Mouse (Mus musculus) granulocyte monocyte progenitor cell, adult 5-6 weeks (primary cell): Measurements from ENCODE around the gene Rd3l. TPM values are rescaled to one million over a fixed set of nuclear protein-coding genes. Genes with fewer than 3 reads are reported as not detected.

ENCODE experiments used
- ATAC-seq: replicated peaks from 2 replicates; pipeline ENCODE4 v1.8.0; 2016; ENCODE audit warnings: mild to moderate bottlenecking, moderate TSS enrichment, inconsistent platforms; ENCODE audit not compliant: poor library complexity, severe bottlenecking
- total RNA-seq, 2 experiments: library from RNA; stranded (forward) in 1 of 2; stranded (reverse) in 1 of 2; fragments of 200-712, 200-1000 nt in 1 of 2; fragments of >200 nt in 1 of 2; fragmentation: Nextera tagmentation in 1 of 2; gene quantifications; 2 replicates each; pipeline ENCODE4 v1.2.3; 2014 to 2017

The Rd3l gene
- total RNA-seq, 2 experiments from 2014 or later = not detected

DNA sequence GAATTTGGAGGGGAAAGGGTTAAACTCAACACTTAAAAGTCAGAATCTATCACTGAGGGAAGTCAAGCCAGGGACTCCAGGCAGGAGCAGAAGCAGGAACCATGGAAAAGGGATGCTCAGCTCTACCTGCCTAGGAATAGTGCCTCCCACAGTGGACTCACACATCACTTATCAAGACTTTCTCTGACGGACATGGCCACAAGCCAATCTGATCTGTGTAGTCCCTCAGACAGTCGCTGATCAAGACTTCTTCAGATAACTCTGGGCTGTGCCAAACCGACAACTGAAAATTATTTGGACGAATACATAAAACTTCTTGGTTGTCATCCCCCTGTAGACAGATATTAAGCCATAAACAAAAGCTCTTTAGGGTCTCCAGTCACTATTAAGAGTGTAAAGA, 11.0 kb downstream of the Rd3l start:
- ATAC-seq = no peak

DNA sequence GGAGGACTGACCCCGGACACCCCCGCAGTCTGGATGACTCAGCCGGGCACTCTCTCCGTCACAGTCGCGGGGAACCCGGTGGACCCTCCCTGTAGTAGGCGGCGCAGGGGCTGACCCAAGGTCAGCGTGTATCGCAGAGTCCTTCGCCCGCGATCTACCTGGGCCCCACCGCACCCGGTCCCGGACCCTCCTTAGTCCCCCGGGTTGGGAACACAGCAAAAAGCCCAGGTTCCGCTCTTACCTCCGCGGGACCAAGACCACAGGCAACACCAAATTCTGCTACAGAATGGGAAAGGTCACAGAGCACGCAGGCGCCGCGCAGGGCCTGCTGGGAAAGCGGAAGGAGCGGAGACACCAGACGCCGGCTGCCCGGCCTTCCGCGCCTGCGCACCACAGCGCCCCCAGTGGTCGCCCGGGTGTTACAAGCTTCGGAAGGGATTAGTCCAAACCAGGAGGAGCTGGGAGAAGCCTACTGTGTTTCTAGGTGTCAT, 14.4 kb downstream of the Rd3l start, which contains the start of gene Atp5mpl:
Gene Atp5mpl, minus strand, starts transcription at position 295 of the 491 bp plus-strand sequence.
- peak; percentile 95 for ATAC-seq

DNA sequence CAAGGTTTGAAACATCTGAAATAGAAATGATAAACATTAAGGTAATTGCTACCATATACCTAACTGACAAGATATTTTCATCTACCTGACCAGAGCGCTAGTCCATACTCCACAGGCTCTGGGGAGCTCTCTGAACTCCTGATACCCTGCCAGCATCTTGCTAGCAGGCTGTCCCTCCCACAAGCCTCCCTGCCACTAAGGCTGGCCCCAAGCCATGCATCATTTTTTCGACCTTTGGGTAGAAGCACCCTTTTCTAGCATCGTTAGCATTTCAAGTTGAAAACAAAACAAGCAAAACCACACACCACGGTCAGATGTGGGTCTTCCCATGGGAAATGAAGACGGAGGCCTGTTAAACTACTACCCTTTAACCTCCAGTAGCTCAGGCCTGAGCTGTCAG, 17.8 kb downstream of the Rd3l start:
- ATAC-seq = no peak

DNA sequence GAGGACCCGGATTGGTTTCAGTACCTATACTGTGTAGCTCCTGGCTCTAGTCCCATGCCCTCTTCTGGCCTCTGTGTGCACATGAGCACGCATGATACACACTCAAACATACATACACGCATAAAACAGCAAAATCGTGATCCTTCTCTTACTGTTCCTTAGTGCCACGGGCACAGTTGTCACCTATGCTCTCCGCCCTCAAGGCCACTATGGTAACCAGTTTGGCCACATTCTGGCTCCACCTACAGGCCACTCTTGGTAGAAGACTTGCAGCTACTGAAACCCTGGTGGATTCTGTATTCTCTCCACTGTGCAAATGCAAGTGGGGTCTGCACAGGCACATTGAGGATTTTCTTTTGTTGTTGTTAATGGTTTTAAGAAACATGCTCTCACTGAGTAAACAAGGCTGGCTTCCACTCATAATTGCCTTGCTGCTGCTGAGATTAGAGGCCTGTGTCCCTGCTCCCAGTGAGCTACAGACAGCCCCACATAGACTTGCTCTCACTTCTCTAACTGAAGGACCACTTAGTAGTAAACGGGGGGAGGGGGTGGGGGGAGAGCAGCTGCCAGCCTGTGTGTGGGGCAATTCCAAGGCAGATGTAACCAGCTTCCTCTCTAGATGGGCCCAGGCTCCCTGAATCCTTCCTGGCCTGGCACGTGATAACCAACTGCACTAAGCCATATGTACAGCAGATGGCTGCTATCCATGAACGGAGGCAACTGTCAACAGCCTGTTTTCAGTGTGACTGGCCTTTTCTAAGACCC, 22.8 kb downstream of the Rd3l start:
- peak; percentile 95 for ATAC-seq

DNA sequence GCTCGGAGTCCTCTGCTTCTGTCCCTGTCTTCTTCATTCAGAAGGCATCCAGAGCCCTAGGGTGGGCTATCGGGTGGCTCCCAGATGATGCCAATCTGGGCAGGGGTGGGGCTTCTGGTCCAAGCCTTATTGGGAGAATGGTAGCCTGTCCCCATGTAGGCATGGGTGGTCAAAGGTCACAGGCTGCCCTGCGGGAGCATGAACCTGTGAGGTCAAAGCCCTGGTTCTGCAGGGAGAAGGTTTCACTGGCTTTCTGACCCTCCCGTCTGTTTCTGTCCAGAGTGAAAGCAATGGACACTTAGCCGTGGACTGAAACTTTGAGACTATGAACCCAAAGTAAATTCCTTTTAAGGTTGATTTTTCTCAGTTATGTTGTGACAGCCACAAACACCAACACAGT, 24.9 kb downstream of the Rd3l start:
- ATAC-seq = no peak

DNA sequence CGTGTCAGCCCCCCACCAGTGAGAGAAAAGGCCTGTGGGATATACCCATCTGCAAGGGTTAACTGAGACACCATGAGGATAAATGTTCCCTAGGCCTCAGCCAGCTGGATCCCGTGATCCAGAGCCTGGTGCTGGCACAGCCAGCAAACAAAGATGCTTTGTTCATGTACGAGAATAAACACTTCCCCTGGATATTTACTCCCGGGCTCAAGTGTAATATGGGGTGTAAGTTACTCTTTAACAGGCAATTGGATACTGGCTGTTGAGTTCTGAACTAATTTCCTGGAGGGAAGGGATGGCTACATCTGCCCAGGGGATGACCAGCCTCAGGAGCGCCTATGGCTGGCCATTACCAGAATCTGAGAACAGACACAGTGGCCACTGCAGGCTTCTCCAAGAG, 29.4 kb downstream of the Rd3l start:
- ATAC-seq = no peak

DNA sequence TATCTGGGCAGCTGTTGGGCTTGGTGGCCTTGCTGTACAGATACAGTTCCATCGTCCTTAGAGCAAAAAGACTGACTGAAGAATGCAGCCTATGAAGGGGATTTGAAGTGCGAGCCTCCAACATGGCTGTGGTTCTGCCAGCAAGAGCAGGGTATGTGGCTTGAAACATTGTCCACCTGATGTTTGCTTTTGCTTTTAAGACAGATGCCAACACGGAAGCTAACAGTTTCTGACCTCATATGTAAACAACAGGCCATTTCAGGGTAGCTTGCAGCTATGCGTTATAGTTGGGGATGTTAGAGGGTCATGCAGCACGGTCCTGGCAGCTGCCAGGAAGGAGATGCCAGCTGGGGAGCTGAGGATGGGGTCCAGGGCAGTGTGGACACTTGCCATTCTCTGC, 30.6 kb downstream of the Rd3l start:
- no peak for ATAC-seq

DNA sequence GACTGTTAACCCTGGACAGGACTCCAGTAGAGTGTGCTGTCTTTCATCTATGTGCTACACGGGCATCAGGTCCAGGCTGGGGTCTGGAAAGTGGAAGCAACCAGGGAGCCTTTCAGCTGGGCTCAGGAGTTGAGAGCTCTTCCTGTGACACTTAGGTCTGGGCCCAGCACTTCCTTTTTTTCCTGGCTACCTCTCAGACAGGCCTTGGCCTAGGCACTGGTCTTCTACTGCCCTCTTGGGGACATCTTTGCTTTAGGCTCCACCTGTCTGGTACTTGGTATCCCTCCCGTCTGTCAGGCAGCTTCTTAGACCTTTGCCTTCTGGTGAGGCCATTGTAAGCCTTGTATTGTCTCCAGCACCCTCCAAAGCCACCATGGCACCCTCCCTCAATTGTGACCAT, 34.4 kb downstream of the Rd3l start:
- peak; percentile 49 for ATAC-seq

DNA sequence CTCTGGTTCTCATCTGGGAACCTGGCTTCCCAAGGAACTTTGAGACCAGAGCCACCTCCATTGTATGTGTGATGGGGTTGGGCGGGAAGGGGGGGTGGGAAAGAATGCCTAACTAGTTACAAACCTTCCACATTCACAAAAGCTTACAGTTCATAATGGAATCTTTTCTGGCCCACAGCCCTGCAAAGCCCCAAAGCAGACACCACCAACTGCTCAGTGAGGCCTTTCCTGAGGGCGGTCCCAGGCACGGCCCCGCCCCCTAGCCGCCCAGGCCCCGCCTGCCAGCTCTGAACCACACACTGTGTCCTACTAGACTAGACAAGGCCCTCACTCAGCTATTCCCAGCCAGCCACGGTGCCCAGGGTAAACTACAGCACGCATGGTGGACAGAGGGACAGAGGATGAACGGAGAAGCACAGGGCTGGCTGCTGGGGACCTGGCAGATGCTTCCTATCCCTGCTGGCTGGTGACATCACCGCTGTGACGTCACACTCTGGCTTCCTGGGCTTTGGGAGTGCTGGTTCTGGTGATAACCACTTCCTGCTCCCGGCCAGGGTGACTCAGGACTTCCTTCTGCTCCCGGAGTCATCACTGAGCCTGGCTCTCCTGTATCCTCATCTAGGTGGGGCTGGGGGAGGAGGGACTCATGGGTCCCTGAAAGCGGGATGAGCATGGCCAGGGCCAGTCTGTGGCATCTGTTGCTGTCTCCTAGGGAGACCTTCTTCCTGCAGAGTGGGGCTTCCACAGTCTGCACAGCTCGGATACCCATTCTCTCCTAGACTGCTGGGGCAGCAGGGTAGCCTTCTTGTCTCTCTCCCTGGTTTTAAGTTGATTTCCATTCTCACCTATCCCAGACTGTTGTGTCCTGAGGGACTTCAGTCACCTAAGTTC, 35.1 kb downstream of the Rd3l start:
- peak; percentile 54 for ATAC-seq

DNA sequence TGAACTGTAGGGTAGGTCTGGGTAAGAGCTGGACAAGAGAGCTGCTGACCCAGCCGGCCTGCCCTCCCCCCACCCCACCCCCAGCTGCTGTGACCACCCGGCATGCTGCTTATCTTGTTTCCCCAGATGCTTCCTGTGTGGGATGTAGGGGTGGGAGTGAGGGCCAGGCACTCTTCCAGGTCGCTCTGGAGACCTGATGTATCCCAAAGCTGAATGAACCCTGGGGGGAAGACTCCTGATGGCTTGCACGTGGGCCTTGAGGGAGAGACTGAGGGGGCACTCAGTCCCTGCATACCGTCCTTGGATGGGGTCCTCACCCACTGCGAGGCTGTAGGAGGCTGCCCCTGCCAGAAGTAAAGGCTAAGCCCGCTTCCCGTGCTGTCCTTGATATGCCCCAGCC, 36.0 kb downstream of the Rd3l start:
- no peak for ATAC-seq

DNA sequence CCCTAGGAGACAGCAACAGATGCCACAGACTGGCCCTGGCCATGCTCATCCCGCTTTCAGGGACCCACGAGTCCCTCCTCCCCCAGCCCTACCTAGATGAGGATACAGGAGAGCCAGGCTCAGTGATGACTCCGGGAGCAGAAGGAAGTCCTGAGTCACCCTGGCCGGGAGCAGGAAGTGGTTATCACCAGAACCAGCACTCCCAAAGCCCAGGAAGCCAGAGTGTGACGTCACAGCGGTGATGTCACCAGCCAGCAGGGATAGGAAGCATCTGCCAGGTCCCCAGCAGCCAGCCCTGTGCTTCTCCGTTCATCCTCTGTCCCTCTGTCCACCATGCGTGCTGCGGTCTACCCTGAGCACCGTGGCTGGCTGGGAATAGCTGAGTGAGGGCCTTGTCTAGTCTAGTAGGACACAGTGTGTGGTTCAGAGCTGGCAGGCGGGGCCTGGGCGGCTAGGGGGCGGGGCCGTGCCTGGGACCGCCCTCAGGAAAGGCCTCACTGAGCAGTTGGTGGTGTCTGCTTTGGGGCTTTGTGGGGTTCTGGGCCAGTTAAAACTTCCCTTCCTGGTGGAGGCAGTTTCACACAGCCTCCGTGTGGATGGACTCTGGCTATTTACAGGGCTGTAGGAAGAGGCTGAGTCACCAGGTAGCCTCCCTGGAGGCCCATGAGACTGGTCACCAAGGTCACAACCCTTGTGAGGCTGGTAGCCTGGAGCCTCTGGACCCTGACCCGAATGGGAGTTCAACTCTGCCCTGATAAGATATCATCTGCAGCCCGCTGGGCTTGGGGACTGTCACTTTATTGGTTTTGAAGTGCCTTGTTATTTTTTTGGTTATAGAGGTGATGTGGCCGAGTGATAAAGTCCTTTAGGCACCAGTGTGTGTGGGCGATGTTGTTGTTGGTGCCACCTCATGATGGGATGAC, 36.8 kb downstream of the Rd3l start:
- ATAC-seq = peak; percentile 58

DNA sequence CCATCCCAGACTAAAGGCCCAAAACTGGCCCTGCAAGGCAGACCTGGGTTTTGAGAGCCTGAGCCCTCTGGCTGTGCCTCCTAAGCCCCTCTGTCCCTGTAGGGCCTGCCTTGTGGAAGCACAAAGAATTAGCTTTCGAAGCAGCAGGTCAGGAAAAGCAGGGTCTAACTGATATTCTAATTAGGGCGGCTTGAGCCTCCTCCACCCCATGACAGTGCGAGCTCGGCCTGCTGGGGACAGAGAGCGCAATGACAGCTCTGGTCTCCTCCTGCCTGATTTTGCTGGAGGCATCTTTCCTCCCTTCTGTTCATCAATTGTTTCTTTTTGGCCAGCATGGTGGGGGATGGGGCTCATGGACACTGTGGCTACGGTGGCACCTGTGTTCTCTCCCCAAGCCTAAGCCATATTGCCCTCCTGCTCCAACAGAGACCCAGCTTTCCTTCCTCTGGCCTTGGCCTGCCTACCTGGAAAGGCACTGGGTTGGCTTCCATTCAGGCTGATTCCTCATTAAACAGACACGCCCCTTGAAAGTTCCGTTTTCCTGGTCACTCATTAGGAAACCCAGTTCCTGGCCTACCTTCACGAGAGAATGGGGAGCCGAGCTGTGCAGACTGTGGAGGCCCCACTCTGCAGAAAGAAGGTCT, 37.6 kb downstream of the Rd3l start:
- ATAC-seq = no peak; the same call in 1 of the 2 replicates

DNA sequence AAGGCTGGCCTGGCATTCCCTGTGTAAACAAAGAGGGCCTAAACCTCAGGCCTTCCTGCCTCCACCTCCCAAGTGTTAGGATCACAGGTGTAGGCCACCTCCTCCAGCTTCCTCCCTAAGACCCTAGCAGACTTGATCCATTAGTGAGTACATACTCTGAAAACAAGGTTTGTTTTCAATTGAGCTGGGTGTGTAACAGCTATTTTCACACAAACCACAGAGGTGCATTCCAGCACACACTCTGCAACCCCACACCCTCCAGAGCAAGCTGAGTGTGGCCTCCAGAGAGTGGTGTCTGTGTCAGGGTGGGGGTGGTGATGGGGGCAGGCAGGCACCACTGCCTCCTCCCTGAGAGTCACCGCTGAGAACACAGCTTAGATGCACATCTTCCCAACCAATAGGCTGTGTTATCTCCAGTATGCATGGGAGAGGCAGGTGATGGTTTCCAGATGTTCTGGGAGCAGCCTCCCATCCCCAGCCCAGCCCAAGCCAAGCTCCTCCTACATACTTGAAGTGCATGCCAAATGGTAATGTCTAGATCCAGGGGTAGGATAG, 42.4 kb downstream of the Rd3l start:
- ATAC-seq = no peak

DNA sequence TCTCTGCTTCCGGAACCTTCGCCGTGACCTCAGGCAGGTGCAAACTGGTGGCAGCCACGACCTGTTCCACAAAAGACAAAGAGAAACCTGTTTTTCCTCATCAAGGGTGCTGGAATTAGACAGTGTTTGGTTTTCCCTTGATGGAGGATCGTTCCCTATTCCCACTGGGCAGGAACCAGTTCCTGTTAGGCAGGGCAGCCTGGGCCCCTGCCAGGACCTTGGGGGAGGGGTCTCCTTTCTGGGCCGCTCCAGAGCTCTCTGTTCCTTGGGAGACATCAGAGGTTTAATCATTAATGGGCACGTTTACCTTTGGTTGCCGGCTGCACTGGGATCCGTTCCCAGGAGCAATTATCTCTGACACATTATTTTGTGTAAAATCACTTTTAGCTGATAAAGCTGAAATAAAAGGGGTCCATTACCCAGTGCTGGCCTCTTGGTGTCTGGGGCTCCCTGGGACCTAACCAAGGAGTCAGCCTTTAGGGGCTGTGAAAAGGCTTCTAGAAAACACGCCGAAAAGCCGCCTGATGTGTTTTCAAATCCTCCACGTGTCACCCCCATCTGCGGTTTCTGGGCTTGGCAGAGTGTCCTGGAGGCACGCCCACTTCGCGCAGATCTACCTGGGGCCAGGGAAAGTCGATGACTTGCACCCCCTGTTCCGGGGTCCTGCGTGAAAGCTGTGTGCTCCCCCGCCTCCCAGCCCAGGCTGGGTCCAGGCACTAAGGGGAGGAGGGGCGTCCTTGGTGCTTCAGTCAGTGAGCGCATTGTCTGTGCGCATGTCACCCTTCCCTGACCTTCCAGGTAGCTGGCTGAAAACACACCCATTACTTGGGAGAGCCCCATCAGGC, 44.2 kb downstream of the Rd3l start:
- ATAC-seq = no peak

DNA sequence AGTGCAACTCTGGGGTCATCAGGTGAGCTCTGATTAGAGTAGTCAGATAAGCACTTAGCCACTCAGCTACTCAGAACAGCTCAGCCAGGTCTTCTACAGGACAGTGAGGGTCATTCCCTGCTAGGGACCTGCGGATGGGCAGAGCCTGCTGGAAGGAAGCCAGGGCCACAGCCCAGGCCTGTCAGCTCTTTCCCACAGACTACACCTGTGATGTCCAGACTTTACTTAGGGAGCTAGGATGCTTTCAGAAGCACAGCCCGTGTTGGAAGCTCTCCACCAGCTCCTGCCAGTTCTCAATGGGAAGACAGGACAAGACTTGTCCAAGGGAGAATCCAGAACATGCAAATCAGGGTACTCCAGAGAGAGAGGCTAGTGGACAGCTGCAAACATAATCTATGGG, 47.1 kb downstream of the Rd3l start:
- no peak for ATAC-seq

DNA sequence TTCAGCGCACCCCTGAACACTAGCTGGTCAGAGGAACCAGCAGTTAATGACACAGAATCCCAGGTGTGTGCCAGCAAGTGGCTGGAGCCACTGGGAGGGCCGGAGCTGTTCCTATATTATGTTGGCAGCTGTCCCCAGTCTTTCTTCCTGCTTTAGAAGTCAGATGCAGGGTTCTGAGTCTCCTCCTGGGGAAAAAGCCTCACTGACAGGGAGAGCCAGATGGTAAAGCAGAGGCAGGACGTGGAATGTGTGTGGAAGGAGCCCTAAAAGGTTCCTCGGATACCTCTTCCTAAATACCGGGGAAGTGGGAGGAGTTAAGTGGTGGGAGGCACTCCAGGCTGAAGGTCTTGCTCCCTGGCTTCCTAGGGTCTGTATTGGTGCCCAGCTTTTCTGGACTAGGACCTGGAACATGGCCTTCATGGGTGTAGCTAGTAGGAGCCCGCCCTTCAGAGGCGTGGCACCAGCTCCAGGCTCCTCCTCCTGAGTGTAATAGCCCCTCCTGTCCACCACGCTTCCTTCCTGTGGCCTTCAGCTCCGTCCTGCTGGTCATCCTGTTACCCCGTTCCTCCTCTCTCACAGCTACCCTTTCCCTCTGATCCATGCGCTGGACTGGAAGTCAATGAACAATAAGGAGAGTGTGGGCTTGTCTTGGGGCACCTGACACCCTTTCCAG, 47.9 kb downstream of the Rd3l start:
- peak; percentile 93 for ATAC-seq

DNA sequence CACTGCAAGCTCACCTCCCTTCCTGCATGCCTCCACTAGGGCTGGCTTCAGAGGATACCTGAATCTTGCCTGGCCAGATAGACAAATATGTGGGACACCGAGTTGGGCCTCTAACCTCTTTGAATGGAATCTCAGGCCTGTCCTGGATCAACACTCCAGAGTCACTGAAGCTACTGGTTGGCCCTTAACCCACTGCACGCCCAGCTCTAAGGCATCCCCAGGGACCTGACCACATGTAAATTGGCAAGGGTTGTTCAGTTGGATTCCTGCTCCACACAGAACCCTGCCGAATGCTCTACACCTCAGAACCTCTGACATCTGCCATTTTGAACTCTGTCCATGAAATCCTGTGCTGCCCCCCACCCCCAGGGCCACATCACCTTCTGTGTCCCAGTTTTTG, 48.6 kb downstream of the Rd3l start:
- ATAC-seq = no peak

DNA sequence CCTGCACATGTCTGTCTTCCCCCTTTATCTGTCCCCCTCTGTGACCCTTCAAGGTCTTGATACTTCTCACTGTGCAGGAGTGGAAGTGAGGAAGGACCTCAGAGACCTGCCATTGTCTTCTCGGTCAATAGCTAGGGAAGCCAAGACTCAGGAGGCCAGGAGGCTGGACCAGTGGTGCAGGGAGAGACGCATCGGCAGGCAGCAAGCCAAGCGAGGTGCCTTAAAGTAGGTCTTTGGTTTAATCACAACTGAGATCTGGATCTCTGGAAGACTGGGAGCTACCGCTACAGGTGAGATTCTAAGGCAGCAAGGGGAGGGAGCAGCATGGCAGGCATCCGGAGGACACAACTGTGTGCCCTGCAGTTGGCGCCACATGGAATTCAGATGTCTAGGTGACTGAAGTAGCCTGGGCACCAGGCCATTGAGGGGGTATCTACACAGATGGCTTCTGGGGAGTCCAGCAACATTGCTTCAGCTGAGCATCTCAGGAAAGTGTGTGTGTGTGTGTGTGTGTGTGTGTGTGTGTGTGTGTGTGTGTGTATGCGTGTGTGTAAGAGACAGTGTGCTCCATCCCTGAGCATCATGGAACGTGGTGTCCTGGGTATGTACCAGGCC, 49.6 kb downstream of the Rd3l start:
- ATAC-seq = no peak
